Mouse (Mus musculus): ENCODE data around the gene Ephb1. TPM values are rescaled to one million over a fixed set of nuclear protein-coding genes. Genes with fewer than 3 reads are reported as not detected.

The Ephb1 gene
- total and polyA plus RNA-seq, 3 experiments: not detected

DNA sequence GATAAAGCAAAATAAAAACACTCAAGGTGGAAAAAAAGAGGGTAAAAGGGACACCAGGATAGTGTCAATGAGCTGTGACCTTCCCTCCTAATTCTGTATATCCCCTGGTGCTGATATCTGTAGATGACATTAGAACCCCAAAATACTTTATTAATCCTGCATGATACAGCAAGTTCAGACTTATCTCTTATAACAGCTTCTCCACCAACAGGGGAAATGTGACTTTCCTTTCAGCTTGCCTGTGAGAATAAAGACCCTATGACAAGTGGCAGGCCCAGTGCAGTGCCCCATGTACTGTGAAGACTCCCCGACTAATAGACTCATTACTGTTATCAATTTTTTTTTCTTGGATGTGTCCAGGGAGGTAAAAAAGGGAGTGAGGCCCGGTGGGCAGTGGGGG is 367.6 kb downstream of the Ephb1 start:
- H3K4me3 ChIP-seq (ENCODE audit: control insufficient read depth in 1 of 2, insufficient read depth in 1 of 2, low read depth in 2 of 2, low read length in 2 of 2): no peak overlapping the region
- DNase-seq (ENCODE audit: low read depth, low spot score): no peak
- H3K9me3 ChIP-seq (replicated peaks; ENCODE audit: insufficient read depth, low read length): no peaks in the 10 kb centered on the region
- TF ChIP-seq SMC3 (IDR thresholded peaks at IDR 0.05; ENCODE audit: low read depth, low read length) (no peak), NRF1 (IDR thresholded peaks at IDR 0.05; ENCODE audit: insufficient read depth, low read depth, low read length, poor library complexity, severe bottlenecking) (no peak), ZMIZ1 (IDR thresholded peaks at IDR 0.05; ENCODE audit: low read depth, low read length) (no peak), USF1 (IDR thresholded peaks at IDR 0.05; ENCODE audit: low read depth, low read length) (no peak), EP300 (IDR thresholded peaks at IDR 0.05; ENCODE audit: low read depth in 1 of 2, low read length in 2 of 2) (no peak), ELF1 (IDR thresholded peaks at IDR 0.05; ENCODE audit: low read depth, low read length) (no peak), GABPA (IDR thresholded peaks at IDR 0.05; ENCODE audit: low read depth, low read length) (no peak), MEF2A (IDR thresholded peaks at IDR 0.05; ENCODE audit: extremely low read depth, insufficient replicate concordance, low read depth, low read length, poor library complexity, severe bottlenecking) (no peak), POLR2AphosphoS5 (IDR thresholded peaks at IDR 0.05; ENCODE audit: borderline replicate concordance, low read depth, low read length) (no peak), CHD2 (IDR thresholded peaks at IDR 0.05; ENCODE audit: low read length) (no peak), BHLHE40 (IDR thresholded peaks at IDR 0.05; ENCODE audit: borderline replicate concordance, low read depth, low read length) (no peak), POLR2AphosphoS2 (IDR thresholded peaks at IDR 0.05; ENCODE audit: low read length) (no peak), MAX (IDR thresholded peaks at IDR 0.05; ENCODE audit: low read length) (no peak), ZKSCAN1 (IDR thresholded peaks at IDR 0.05; ENCODE audit: low read depth, low read length) (no peak), MAFK (IDR thresholded peaks at IDR 0.05; ENCODE audit: borderline replicate concordance, low read depth, low read length) (no peak), MXI1 (IDR thresholded peaks at IDR 0.05; ENCODE audit: low read depth, low read length) (no peak), KAT2A (conservative IDR thresholded peaks at IDR 0.05; ENCODE audit: low read depth, low read length) (no peak), GATA1 (IDR thresholded peaks at IDR 0.05; ENCODE audit: low read depth, low read length) (no peak), ZNF384 (IDR thresholded peaks at IDR 0.05; ENCODE audit: low read depth, low read length) (no peak)
- H3K36me3 ChIP-seq (ENCODE audit: control insufficient read depth in 1 of 2, insufficient read depth in 2 of 2, low read length in 2 of 2): no peaks in the 10 kb centered on the region
- no peaks in the 10 kb centered on the region for H3K4me1 ChIP-seq (ENCODE audit: control insufficient read depth in 1 of 2, insufficient read depth in 2 of 2, low read length in 2 of 2)
- no peak overlapping the region for H3K27ac ChIP-seq (ENCODE audit: control insufficient read depth, low read depth, low read length)
- no peaks in the 10 kb centered on the region for H3K27me3 ChIP-seq (ENCODE audit: control insufficient read depth in 1 of 2, insufficient read depth in 2 of 2, low read length in 2 of 2)
- no peak overlapping the region for H3K9ac ChIP-seq (ENCODE audit: control insufficient read depth, low read depth, low read length, poor library complexity, severe bottlenecking)
- H3K79me2 ChIP-seq (ENCODE audit: control insufficient read depth, insufficient read depth, low read length, poor library complexity): no peaks in the 10 kb centered on the region

DNA sequence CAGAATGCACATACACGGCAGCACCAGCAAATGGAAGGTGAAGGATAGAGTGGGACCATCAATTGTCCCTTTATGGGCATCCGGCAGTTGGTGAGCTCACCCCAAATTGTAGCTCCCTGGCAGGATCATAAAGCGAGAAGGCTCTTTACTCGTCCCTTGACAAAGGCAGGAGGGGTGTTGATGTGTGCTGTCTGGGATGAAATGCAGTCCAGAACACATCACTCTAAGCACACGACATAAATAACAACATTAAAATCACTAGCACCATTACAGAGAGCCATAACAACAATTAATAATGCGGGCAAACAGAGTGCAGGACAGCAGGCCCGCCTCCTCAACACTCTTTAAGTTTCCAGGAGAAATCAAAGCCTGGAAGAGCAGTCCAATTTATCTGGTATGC is 372.1 kb downstream of the Ephb1 start:
- Histone ChIP-seq H3K27me3 (ENCODE audit: control insufficient read depth in 1 of 2, insufficient read depth in 2 of 2, low read length in 2 of 2) (no peaks in the 10 kb centered on the region), H3K27ac (ENCODE audit: control insufficient read depth, low read depth, low read length) (no peak overlapping the region), H3K79me2 (ENCODE audit: control insufficient read depth, insufficient read depth, low read length, poor library complexity) (no peaks in the 10 kb centered on the region), H3K4me1 (ENCODE audit: control insufficient read depth in 1 of 2, insufficient read depth in 2 of 2, low read length in 2 of 2) (no peaks in the 10 kb centered on the region), H3K36me3 (ENCODE audit: control insufficient read depth in 1 of 2, insufficient read depth in 2 of 2, low read length in 2 of 2) (no peaks in the 10 kb centered on the region), H3K9me3 (replicated peaks; ENCODE audit: insufficient read depth, low read length) (no peaks in the 10 kb centered on the region), H3K9ac (ENCODE audit: control insufficient read depth, low read depth, low read length, poor library complexity, severe bottlenecking) (no peak overlapping the region), H3K4me3 (ENCODE audit: control insufficient read depth in 1 of 2, insufficient read depth in 1 of 2, low read depth in 2 of 2, low read length in 2 of 2) (no peak overlapping the region)
- DNase-seq (ENCODE audit: low read depth, low spot score): no peak
- no peak for TF ChIP-seq TBP (IDR thresholded peaks at IDR 0.05; ENCODE audit: low read depth, low read length)
- TF ChIP-seq ZC3H11A (IDR thresholded peaks at IDR 0.05; ENCODE audit: low read depth, low read length): no peak
- no peak for TF ChIP-seq SMC3 (IDR thresholded peaks at IDR 0.05; ENCODE audit: low read depth, low read length)
- no peak for TF ChIP-seq ELF1 (IDR thresholded peaks at IDR 0.05; ENCODE audit: low read depth, low read length)
- TF ChIP-seq MAX (IDR thresholded peaks at IDR 0.05; ENCODE audit: low read length): no peak
- no peak for TF ChIP-seq MYC (IDR thresholded peaks at IDR 0.05; ENCODE audit: low read depth, low read length)
- no peak for TF ChIP-seq HCFC1 (IDR thresholded peaks at IDR 0.05; ENCODE audit: low read depth, low read length)
- TF ChIP-seq RAD21 (IDR thresholded peaks at IDR 0.05; ENCODE audit: low read depth, low read length): no peak
- no peak for TF ChIP-seq ZNF384 (IDR thresholded peaks at IDR 0.05; ENCODE audit: low read depth, low read length)
- no peak for TF ChIP-seq CHD2 (IDR thresholded peaks at IDR 0.05; ENCODE audit: low read length)
- no peak for TF ChIP-seq MEF2A (IDR thresholded peaks at IDR 0.05; ENCODE audit: extremely low read depth, insufficient replicate concordance, low read depth, low read length, poor library complexity, severe bottlenecking)
- TF ChIP-seq KAT2A (conservative IDR thresholded peaks at IDR 0.05; ENCODE audit: low read depth, low read length): no peak
